Mouse (Mus musculus) midbrain, postnatal 0 days (tissue): ENCODE measurements at regions not wholly inside any gene's neighbourhood (a gene's known extent, or its start where the extent isn't known, plus 50 kb on each side); places are given as distances from the start of the nearest gene placed in this dataset.

Source experiments
- ATAC-seq: fragments of 200-750 bp; cut with Nextera tagmentation; 2 replicates; pipeline ENCODE4 v1.8.0; 2017; ENCODE audit warnings: moderate number of reproducible peaks, mild to moderate bottlenecking, moderate TSS enrichment, moderate library complexity; ENCODE audit not compliant: low FRiP score
- DNase-seq: peaks from one replicate; pipeline ENCODE4 v3.0.0-alpha.2; 2015; ENCODE audit warnings: low spot score
- H3K27ac ChIP-seq: fragments of 300-500 bp; sonication (generic); 2 replicates; pipeline ENCODE4 v1.5.1; 2014; ENCODE audit warnings: low read depth, mild to moderate bottlenecking, low read length, mixed read lengths
- H3K27me3 ChIP-seq: fragments of 300-500 bp; sonication (generic); 2 replicates; pipeline ENCODE4 v1.6.1; 2014; ENCODE audit warnings: low read length, control low read depth, mixed read lengths; ENCODE audit not compliant: insufficient read depth
- H3K36me3 ChIP-seq: fragments of 300-500 bp; sonication (generic); 2 replicates; pipeline ENCODE4 v1.6.1; 2014; ENCODE audit warnings: low read length, control low read depth, mixed read lengths; ENCODE audit not compliant: insufficient read depth
- H3K4me1 ChIP-seq: fragments of 300-500 bp; sonication (generic); 2 replicates; pipeline ENCODE4 v1.6.1; 2014; ENCODE audit warnings: mild to moderate bottlenecking, control low read depth, antibody characterized with exemption, low read length, mixed read lengths; ENCODE audit not compliant: insufficient read depth
- H3K4me2 ChIP-seq: fragments of 300-500 bp; sonication (generic); 2 replicates; pipeline ENCODE4 v1.6.1; 2014; ENCODE audit warnings: low read depth, mild to moderate bottlenecking, low read length, mixed read lengths; ENCODE audit not compliant: poor library complexity, severe bottlenecking
- H3K4me3 ChIP-seq: fragments of 300-500 bp; sonication (generic); 2 replicates; pipeline ENCODE4 v1.5.1; 2014; ENCODE audit warnings: low read depth, mild to moderate bottlenecking, low read length, moderate library complexity
- H3K9ac ChIP-seq: fragments of 300-500 bp; sonication (generic); replicated peaks from 2 replicates; pipeline ENCODE4 v1.6.1; 2014; ENCODE audit warnings: mild to moderate bottlenecking, low read length, moderate library complexity, mixed read lengths; ENCODE audit not compliant: poor library complexity, severe bottlenecking
- H3K9me3 ChIP-seq: fragments of 300-500 bp; sonication (generic); 2 replicates; pipeline ENCODE4 v1.6.1; 2016; ENCODE audit warnings: low read length, control low read depth
- CTCF ChIP-seq: IDR thresholded peaks from 2 replicates; pipeline ENCODE4 v1.5.1; 2016; ENCODE audit warnings: antibody characterized with exemption, mild to moderate bottlenecking
- WGBS: fragments of 180-500 bp; shearing (Covaris S2); extraction: QIAGEN DNeasy Blood & Tissue Kit; methylation state at CpG from one replicate; pipeline ENCODE4 v1.1.7; 2014; 5-methylcytosine and 5-hydroxymethylcytosine counted together

DNA sequence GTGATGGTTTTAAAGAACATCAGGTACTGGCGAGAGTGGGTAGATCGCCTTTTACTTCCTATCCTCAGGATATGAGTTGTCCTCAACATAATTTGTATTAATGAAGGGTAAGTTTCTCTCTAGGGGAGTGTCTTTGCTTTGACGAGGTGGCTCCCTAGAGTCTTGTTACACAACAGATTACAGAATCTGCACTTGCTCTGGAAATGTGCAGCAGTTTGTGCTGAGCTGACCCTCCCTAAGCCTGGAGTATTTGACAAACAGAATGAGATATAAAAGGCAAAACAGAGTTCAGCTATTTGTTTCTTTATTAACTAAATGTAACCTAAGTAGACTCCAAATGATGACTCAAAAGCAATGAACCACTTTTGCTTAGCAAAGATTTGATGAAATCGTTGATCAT lies 136.8 kb upstream of the Mocs2 start:
- Histone ChIP-seq H3K4me3 (no peak overlapping the region), H3K9ac (no peak overlapping the region), H3K27me3 (no peaks in the 10 kb centered on the region), H3K4me2 (no peak overlapping the region), H3K36me3 (no peaks in the 10 kb centered on the region), H3K27ac (no peak overlapping the region), H3K9me3 (no peaks in the 10 kb centered on the region), H3K4me1 (no peaks in the 10 kb centered on the region)
- 73% methylated on average over 4 of the region's 4 CpGs for WGBS
- no peak for TF ChIP-seq CTCF
- ATAC-seq = no peak
- DNase-seq = no peak

DNA sequence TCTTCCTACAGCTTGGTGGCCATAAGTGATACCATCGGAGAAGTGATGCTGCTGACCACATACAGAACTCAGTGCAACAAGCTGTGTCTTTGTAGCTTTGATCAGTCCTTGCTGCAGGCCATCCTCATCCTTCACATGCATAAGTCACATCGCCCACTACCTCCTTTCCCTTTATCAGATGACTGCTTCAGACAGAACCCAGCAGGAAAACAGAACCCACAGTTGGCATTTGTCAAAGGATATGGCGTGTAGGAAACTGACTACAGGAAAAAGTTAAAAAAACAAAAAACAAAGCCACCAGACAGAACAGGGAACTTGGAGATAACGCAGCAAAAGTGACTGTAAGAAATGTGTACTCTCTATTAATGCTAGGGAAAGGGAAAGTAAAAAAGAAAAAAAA lies 136.1 kb upstream of the Mocs2 start:
- DNase-seq (no peak), ATAC-seq (no peak)
- 86% methylated on average over 4 of the region's 4 CpGs for WGBS
- no peaks in the 10 kb centered on the region for H3K9me3 ChIP-seq
- H3K36me3 ChIP-seq = no peaks in the 10 kb centered on the region
- TF ChIP-seq CTCF = no peak
- no peak overlapping the region for H3K4me2 ChIP-seq
- no peaks in the 10 kb centered on the region for H3K27me3 ChIP-seq
- no peak overlapping the region for H3K4me3 ChIP-seq
- H3K4me1 ChIP-seq = no peaks in the 10 kb centered on the region
- no peak overlapping the region for H3K9ac ChIP-seq
- no peak overlapping the region for H3K27ac ChIP-seq

DNA sequence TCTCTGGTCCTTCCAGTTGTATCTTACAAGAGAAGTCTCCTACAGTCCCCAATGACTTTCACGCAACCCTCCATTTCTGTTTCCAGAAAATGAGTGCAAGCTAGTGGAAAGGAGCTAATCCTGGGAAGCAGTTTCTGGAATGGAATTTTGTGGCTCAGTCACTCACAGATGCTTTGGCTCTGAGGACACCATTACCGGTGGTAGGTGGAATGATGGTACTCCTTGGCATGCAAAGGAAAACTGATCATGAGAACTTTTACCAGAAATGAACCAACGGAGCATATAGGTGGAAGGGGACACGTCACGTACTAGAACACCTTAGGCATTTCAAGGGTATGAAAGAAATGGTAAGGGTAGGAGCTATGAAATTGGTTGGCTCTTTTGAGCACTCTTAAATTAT lies 135.1 kb upstream of the Mocs2 start:
- Histone ChIP-seq H3K27me3 (no peaks in the 10 kb centered on the region), H3K9ac (no peak overlapping the region), H3K4me2 (no peak overlapping the region), H3K36me3 (no peaks in the 10 kb centered on the region), H3K4me1 (no peaks in the 10 kb centered on the region), H3K27ac (no peak overlapping the region), H3K4me3 (no peak overlapping the region), H3K9me3 (no peaks in the 10 kb centered on the region)
- WGBS = 96% methylated on average over 5 of the region's 5 CpGs
- TF ChIP-seq CTCF = no peak
- ATAC-seq (no peak), DNase-seq (no peak)

DNA sequence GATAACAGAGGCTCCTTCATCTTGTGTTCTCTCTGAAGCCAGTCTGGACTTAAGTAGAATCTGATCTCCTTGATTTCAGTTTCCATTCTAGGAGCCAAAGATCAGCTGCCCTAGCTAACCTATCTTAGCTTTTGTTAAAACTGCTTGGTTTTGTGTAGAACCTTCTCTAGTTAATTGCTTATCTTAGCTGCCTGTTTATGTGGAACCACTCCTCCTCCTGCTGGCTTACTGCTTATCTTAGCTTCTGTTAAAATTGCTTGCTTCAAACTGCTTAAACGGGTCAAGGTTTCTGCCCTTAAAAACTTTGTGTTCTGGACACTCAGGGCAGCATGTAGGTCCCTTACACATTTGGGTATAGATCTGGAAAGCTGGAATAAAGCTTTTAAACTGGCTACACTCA lies 133.7 kb upstream of the Mocs2 start:
- 89% methylated on average over 1 of the region's 1 CpGs for WGBS
- H3K4me3 ChIP-seq = no peak overlapping the region
- TF ChIP-seq CTCF = no peak
- no peak overlapping the region for H3K4me2 ChIP-seq
- H3K9me3 ChIP-seq = no peaks in the 10 kb centered on the region
- no peaks in the 10 kb centered on the region for H3K36me3 ChIP-seq
- DNase-seq (no peak), ATAC-seq (no peak)
- H3K9ac ChIP-seq = no peak overlapping the region
- H3K4me1 ChIP-seq = no peaks in the 10 kb centered on the region
- H3K27me3 ChIP-seq = no peaks in the 10 kb centered on the region
- no peak overlapping the region for H3K27ac ChIP-seq

DNA sequence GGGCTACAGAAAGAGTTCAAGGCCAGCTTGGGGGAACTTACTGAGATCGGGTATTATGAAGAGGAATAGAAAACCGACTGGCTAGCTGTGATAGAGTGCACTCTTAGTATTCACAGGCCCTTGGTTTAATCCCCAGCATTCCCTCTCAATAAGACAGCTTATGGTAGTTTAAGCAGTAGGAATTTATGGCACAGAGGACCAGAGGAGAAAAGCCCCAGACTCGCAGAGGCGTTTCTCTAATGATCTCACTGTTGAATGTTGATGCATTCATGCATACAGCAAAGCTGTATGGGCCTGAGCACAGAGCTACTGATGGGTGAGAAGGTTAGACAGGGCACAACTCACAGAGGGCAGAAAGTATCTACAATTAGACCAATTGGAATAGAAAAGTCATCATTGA lies 132.7 kb upstream of the Mocs2 start:
- 48% methylated on average over 4 of the region's 4 CpGs for WGBS
- no peak overlapping the region for H3K4me3 ChIP-seq
- no peak for TF ChIP-seq CTCF
- no peaks in the 10 kb centered on the region for H3K36me3 ChIP-seq
- DNase-seq (no peak), ATAC-seq (no peak)
- H3K27ac ChIP-seq = no peak overlapping the region
- no peaks in the 10 kb centered on the region for H3K4me1 ChIP-seq
- no peaks in the 10 kb centered on the region for H3K9me3 ChIP-seq
- no peaks in the 10 kb centered on the region for H3K27me3 ChIP-seq
- no peak overlapping the region for H3K9ac ChIP-seq
- no peak overlapping the region for H3K4me2 ChIP-seq

DNA sequence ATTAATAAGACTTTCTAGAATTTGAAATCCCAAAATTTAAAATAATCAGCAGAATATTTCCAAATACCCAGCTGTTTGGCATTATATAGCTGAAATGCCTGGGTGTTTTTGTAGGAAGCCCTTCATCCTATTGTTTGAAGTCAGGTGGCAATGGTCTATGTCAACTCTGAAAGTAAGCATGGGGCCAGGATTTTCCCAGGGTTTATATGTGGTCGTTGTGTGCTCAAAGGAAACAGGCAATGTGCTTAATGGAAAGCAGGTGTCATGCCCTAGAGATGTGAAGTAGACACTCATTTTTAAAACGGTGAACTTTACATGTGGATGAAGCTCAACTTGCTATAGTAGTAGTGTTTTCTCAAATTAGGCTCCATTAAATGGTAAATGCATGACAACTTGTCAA lies 105.4 kb upstream of the Mocs2 start:
- no peak for DNase-seq
- no peak for ATAC-seq
- no peak overlapping the region for H3K4me2 ChIP-seq

DNA sequence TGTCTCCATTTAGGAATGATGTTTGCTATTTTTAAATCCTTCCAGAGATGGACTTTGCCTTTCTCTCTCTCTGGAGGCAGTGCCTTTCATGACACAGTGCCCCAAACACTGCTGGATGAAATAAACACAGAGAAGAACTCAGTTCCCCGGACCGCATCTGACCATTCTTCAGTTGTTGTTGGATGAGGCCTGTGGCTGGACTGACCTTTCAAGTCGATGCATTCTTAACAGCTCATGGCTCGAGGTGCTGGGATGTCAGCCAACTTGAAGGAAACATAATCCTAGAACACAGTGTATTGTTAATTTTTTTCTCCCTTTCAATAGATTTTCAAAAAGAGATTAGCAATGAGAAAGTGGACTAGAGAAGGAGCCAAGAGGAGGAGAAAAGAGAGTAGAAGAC lies 98.3 kb upstream of the Mocs2 start:
- Histone ChIP-seq H3K9ac (no peak overlapping the region), H3K4me3 (no peak overlapping the region), H3K9me3 (no peaks in the 10 kb centered on the region), H3K4me1 (no peaks in the 10 kb centered on the region), H3K4me2 (no peak overlapping the region), H3K27ac (no peak overlapping the region), H3K27me3 (no peaks in the 10 kb centered on the region), H3K36me3 (no peaks in the 10 kb centered on the region)
- DNase-seq (no peak), ATAC-seq (no peak)
- 44% methylated on average over 4 of the region's 4 CpGs for WGBS
- TF ChIP-seq CTCF = no peak

More for the DNA sequence above, 105.4 kb upstream of the Mocs2 start:
- H3K27ac ChIP-seq = no peak overlapping the region
- no peaks in the 10 kb centered on the region for H3K36me3 ChIP-seq
- no peak overlapping the region for H3K4me3 ChIP-seq
- H3K9me3 ChIP-seq = 0 out of 2 replicates have a peak, but pooled peaks cover 2% of the 10 kb centered on the region
- H3K4me1 ChIP-seq = no peaks in the 10 kb centered on the region
- TF ChIP-seq CTCF = no peak
- H3K27me3 ChIP-seq = no peaks in the 10 kb centered on the region
- WGBS = 68% methylated on average over 2 of the region's 2 CpGs
- H3K9ac ChIP-seq = no peak overlapping the region
